Mouse (Mus musculus) testis, adult 2 months (tissue): Measurements from ENCODE around the gene Slc24a3.

Source experiments
- CTCF ChIP-seq: fragments of 200-500 bp; IDR thresholded peaks from 2 replicates; pipeline ENCODE4 v1.5.1; 2012; ENCODE audit warnings: low read depth, mild to moderate bottlenecking, inconsistent platforms, low read length, moderate library complexity; ENCODE audit not compliant: control insufficient read depth, insufficient read depth, insufficient replicate concordance
- POLR2A ChIP-seq: fragments of 200-500 bp; IDR thresholded peaks from 2 replicates; pipeline ENCODE4 v1.6.1; 2012; ENCODE audit warnings: low read depth, mild to moderate bottlenecking, inconsistent platforms, low read length, moderate library complexity; ENCODE audit not compliant: control insufficient read depth

- no peak for TF ChIP-seq POLR2A
- TF ChIP-seq CTCF, result no peak
Measured at GRCm38 (mm10) chr2:145219246-145219645, 51.7 kb downstream of the Slc24a3 start.
